Mouse (Mus musculus) forebrain, embryonic 11.5 days (tissue): ENCODE results near the gene Odf3b. TPM values are rescaled to one million over a fixed set of nuclear protein-coding genes. Genes with fewer than 3 reads are reported as not detected.

ENCODE experiments used
- ATAC-seq: fragments of 200-750 bp; cut with Nextera tagmentation; replicated peaks from 2 replicates; pipeline ENCODE4 v1.8.0; 2017; ENCODE audit warnings: moderate TSS enrichment; ENCODE audit not compliant: low FRiP score
- DNase-seq: peaks from one replicate; pipeline ENCODE4 v3.0.0-alpha.2; 2017; ENCODE audit warnings: low spot score
- H3K27ac ChIP-seq: fragments of 300-500 bp; sonication (generic); 2 replicates; pipeline ENCODE4 v1.5.1; 2014; ENCODE audit warnings: low read depth, low read length
- H3K27me3 ChIP-seq: fragments of 300-500 bp; sonication (generic); 2 replicates; pipeline ENCODE4 v1.6.1; 2014; ENCODE audit warnings: mild to moderate bottlenecking, low read length, mixed read lengths; ENCODE audit not compliant: control insufficient read depth, insufficient read depth
- H3K36me3 ChIP-seq: fragments of 300-500 bp; sonication (generic); 2 replicates; pipeline ENCODE4 v1.6.1; 2014; ENCODE audit warnings: mild to moderate bottlenecking, low read length, moderate library complexity, mixed read lengths; ENCODE audit not compliant: control insufficient read depth, insufficient read depth
- H3K4me1 ChIP-seq: fragments of 300-500 bp; sonication (generic); replicated peaks from 2 replicates; pipeline ENCODE4 v1.6.1; 2014; ENCODE audit warnings: low read length, mixed read lengths; ENCODE audit not compliant: control insufficient read depth, insufficient read depth
- H3K4me2 ChIP-seq: fragments of 300-500 bp; sonication (generic); 2 replicates; pipeline ENCODE4 v1.6.1; 2014; ENCODE audit warnings: low read depth, mild to moderate bottlenecking, low read length, moderate library complexity, mixed read lengths; ENCODE audit not compliant: severe bottlenecking
- H3K4me3 ChIP-seq: fragments of 300-500 bp; sonication (generic); 2 replicates; pipeline ENCODE4 v1.5.1; 2014; ENCODE audit warnings: low read depth, low read length
- H3K9ac ChIP-seq: fragments of 300-500 bp; sonication (generic); 2 replicates; pipeline ENCODE4 v1.6.1; 2014; ENCODE audit warnings: low read length
- H3K9me3 ChIP-seq: fragments of 300-500 bp; sonication (generic); 2 replicates; pipeline ENCODE4 v1.6.1; 2016; ENCODE audit warnings: low read length, mixed read lengths; ENCODE audit not compliant: control insufficient read depth
- WGBS: fragments of 180-500 bp; shearing (Covaris S2); extraction: QIAGEN DNeasy Blood & Tissue Kit; methylation state at CpG from one replicate; pipeline ENCODE4 v1.1.7; 2014; 5-methylcytosine and 5-hydroxymethylcytosine counted together
- polyA plus RNA-seq: library from polyadenylated mRNA; unstranded; fragments of >200 nt; fragmentation: Nextera tagmentation; extraction: Ambion mirVana; gene quantifications from 2 replicates; pipeline ENCODE4 v1.2.1, GENCODE M21; 2014

Gene Odf3b
- polyA plus RNA-seq, 1 experiment from 2014 or later: 0.37 TPM

DNA sequence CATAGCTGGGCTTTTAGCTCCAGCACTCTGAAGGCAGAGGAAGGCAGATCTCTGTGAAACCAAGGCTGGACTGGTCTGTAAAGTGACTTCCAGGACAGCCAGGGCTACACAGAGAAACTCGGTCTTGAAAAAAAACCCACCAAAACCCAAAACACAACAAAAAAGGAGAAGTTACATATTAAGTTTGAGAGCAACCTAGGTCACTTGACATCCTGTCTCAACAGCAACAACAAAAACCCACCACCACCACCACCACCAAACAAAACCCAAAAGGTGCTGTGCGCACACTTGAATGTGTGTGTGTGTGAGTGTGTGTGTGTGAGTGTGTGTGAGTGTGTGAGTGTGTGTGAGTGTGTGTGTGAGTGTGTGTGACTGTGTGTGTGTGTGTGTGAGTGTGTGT is 39.4 kb downstream of the Odf3b start:
- no peak overlapping the region for H3K4me3 ChIP-seq
- no peaks in the 10 kb centered on the region for H3K9me3 ChIP-seq
- H3K27me3 ChIP-seq: no peaks in the 10 kb centered on the region
- no peak overlapping the region for H3K4me2 ChIP-seq
- DNase-seq (no peak), ATAC-seq (no peak)
- H3K4me1 ChIP-seq: no peaks in the 10 kb centered on the region
- no peaks in the 10 kb centered on the region for H3K36me3 ChIP-seq
- H3K9ac ChIP-seq: no peak overlapping the region
- no peak overlapping the region for H3K27ac ChIP-seq
- 91% methylated on average over 2 of the region's 2 CpGs for WGBS

DNA sequence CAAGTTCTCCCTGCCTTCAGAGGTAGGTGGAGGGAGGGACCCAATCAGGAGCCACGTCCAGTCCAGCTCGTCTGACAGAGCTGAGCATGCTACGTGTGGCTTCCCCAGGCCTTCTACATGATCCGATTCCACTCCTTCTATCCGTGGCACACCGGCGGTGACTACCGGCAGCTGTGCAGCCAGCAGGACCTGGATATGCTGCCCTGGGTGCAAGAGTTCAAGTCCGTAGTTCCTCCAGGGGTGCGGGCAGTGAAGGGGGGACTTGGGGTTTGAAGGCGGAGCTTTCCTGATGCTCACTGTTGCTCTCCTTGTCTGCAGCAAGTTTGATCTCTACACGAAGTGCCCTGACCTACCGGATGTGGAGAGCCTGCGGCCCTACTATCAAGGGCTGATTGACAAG is 42.7 kb downstream of the Odf3b start:
- no peak overlapping the region for H3K9ac ChIP-seq
- 83% methylated on average over 14 of the region's 14 CpGs for WGBS

DNA sequence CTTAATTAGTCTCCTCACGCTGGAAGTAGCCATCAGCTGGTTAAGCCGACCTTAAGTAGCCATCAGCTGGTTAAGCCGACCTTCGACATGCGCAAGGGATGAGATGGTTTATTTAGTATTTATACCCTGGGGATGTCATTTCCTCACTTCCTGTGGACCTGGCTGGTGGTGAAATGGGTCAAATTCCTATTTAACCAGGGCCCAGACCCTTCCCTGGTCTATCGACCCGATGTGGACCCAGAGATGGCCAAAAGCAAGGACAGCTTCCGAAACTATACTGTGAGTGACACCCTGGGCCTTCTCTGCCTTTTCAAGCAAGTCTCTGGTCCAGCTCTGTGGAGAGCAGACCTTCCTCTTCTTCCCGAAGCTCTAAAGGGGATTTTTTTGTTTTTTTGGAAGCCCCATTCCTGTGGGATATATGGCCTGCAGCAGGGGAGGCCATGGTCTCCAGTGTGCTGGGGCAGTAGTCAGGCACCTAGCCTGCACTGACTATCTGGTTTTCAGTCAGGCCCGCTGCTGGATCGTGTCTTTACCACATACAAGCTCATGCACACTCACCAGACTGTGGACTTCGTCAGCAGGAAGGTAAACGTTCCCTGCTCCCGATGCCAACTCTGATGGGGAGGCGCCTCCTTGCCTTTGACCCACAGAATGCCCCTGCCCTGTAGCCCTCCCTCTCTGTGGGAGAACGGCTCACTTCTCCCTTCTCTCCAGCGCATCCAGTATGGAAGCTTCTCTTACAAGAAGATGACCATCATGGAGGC is 44.1 kb downstream of the Odf3b start:
- no peak for ATAC-seq
- H3K27me3 ChIP-seq: no peaks in the 10 kb centered on the region
- no peak overlapping the region for H3K4me3 ChIP-seq
- no peak for DNase-seq
- no peak overlapping the region for H3K4me2 ChIP-seq
- H3K9me3 ChIP-seq: no peaks in the 10 kb centered on the region
- WGBS: 84% methylated on average over 17 of the region's 17 CpGs
- no peak overlapping the region for H3K27ac ChIP-seq
- no peak overlapping the region for H3K9ac ChIP-seq
- H3K4me1 ChIP-seq: no peaks in the 10 kb centered on the region
- H3K36me3 ChIP-seq: no peaks in the 10 kb centered on the region

More for the DNA sequence above, 42.7 kb downstream of the Odf3b start:
- Histone ChIP-seq H3K4me3 (no peak overlapping the region), H3K27ac (no peak overlapping the region), H3K4me2 (no peak overlapping the region), H3K9me3 (no peaks in the 10 kb centered on the region), H3K27me3 (no peaks in the 10 kb centered on the region), H3K36me3 (no peaks in the 10 kb centered on the region), H3K4me1 (no peaks in the 10 kb centered on the region)
- ATAC-seq: no peak
- DNase-seq: no peak

DNA sequence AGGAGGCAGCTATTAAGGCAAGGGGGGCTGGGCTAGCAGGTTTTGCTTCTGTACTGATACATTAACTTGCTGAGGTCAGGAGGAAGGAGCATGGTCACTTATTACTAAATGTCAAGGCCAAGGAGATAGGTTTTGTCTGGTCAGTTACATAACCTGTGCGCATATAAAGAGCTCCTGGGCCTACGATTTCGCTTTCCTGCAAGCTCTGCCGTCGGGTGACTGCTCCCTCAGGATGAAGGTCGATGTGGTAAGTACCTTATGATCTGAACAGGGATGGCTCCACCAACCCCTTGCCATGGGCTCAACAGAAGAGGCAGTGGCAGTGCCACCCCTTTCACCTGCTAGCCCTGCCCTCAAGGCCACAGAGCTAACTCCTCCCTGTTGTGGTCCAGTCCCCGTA is 44.8 kb downstream of the Odf3b start, which contains the start of gene Miox:
Gene Miox (plus strand): TSS at position 128 of the 400 bp plus-strand sequence.
- ATAC-seq: no peak
- Histone ChIP-seq H3K4me2 (no peak within 1 kb of the TSS), H3K4me3 (no peak within 1 kb of the TSS), H3K27me3 (no peaks in the 10 kb centered on the region), H3K4me1 (no peaks in the 10 kb centered on the region), H3K36me3 (no peaks in the 10 kb centered on the region), H3K9ac (no peak within 1 kb of the TSS), H3K27ac (no peak within 1 kb of the TSS), H3K9me3 (no peaks in the 10 kb centered on the region)
- DNase-seq: no peak
- 87% methylated on average over 7 of the region's 7 CpGs for WGBS

Other genes starting within 250 kb of the Odf3b start
- 26.9 and 29.8 TPM in 2 replicates for gene Mapk12, start 238.6 kb downstream of the Odf3b start, polyA plus RNA-seq
- 43.2 and 47.6 TPM in 2 replicates for gene Mapk11, start 229.7 kb downstream of the Odf3b start, polyA plus RNA-seq
- 162 and 176 TPM in 2 replicates for gene Plxnb2, start 198.5 kb downstream of the Odf3b start, polyA plus RNA-seq
- 26.7 and 27.5 TPM in 2 replicates for gene Dennd6b, start 182.8 kb downstream of the Odf3b start, polyA plus RNA-seq
- 45.1 and 49.2 TPM in 2 replicates for gene Ppp6r2, start 167.7 kb downstream of the Odf3b start, polyA plus RNA-seq
- gene Sbf1, start 64.0 kb downstream of the Odf3b start, polyA plus RNA-seq: 76.5 and 87.8 TPM in 2 replicates
- 0.15 TPM in 1 of 2 replicates, not detected in the other for gene Adm2, start 56.6 kb downstream of the Odf3b start, polyA plus RNA-seq
- not detected in 2 replicates for gene Miox, start 44.9 kb downstream of the Odf3b start, polyA plus RNA-seq
- gene Lmf2, start 23.6 kb downstream of the Odf3b start, polyA plus RNA-seq: 43.7 and 47.3 TPM in 2 replicates
- 191 and 203 TPM in 2 replicates for gene Ncaph2, start 23.6 kb downstream of the Odf3b start, polyA plus RNA-seq
- 5.1 and 5.7 TPM in 2 replicates for gene Sco2, start 5.4 kb downstream of the Odf3b start, polyA plus RNA-seq
- gene Tymp, start 2.2 kb downstream of the Odf3b start, polyA plus RNA-seq: 0.80 and 1.3 TPM in 2 replicates
- gene Klhdc7b, start 5.6 kb upstream of the Odf3b start, polyA plus RNA-seq: not detected in 2 replicates
- not detected in 2 replicates for gene Syce3, start 31.2 kb upstream of the Odf3b start, polyA plus RNA-seq
- 0.84 TPM in 1 of 2 replicates, not detected in the other for gene Cpt1b, start 46.6 kb upstream of the Odf3b start, polyA plus RNA-seq
- 3.5 and 6.0 TPM in 2 replicates for gene C730034F03Rik, start 50.3 kb upstream of the Odf3b start, polyA plus RNA-seq
- gene Gm44502, start 50.4 kb upstream of the Odf3b start, polyA plus RNA-seq: 0.40 TPM in 1 of 2 replicates, not detected in the other
- 54.5 and 56.0 TPM in 2 replicates for gene Chkb, start 50.6 kb upstream of the Odf3b start, polyA plus RNA-seq
- 26.0 and 27.4 TPM in 2 replicates for gene Mapk8ip2, start 74.6 kb upstream of the Odf3b start, polyA plus RNA-seq
- 9.9 and 10.6 TPM in 2 replicates for gene Arsa, start 98.1 kb upstream of the Odf3b start, polyA plus RNA-seq
- gene Shank3, start 120.3 kb upstream of the Odf3b start, polyA plus RNA-seq: 3.8 and 4.9 TPM in 2 replicates
- 0.65 and 0.84 TPM in 2 replicates for gene Acr, start 189.0 kb upstream of the Odf3b start, polyA plus RNA-seq
- 76.4 and 76.7 TPM in 2 replicates for gene Rabl2, start 212.6 kb upstream of the Odf3b start, polyA plus RNA-seq